Mouse (Mus musculus): Measurements from ENCODE around the gene Col19a1.

Col19a1 gene

DNA sequence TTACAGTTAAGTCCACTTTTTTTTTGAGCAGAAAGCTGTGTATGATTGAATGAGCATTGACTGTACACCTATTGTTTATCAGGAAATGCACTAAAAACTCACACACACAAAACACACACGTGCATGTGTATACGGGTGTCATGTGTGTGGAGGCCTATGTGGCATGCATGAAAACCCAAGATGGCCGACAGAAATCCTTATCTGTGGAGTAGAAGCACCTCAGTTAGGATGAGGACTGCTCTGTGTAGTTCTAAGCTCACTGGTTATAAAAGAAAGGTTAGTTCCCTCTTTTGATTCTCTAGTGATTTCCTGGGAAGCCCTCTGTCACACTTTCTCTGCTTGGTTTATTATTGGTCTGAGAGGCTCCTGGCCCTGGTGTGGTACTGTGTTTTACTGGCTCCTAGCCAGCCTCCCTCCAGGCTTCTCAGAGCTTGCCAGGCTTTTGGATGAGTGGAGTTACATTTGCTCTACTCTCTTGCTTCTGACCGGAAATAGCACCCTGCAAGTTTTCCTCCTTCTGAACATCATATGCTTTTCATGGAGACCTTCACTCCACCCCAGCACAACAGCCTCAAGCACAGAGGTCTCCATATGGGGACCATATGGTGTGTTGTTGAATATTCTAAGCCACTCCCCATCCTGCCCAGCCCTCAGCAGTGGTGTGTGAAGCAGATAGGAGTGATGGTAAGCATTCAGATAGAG, 361.3 kb downstream of the Col19a1 start:
- no peak for DNase-seq

DNA sequence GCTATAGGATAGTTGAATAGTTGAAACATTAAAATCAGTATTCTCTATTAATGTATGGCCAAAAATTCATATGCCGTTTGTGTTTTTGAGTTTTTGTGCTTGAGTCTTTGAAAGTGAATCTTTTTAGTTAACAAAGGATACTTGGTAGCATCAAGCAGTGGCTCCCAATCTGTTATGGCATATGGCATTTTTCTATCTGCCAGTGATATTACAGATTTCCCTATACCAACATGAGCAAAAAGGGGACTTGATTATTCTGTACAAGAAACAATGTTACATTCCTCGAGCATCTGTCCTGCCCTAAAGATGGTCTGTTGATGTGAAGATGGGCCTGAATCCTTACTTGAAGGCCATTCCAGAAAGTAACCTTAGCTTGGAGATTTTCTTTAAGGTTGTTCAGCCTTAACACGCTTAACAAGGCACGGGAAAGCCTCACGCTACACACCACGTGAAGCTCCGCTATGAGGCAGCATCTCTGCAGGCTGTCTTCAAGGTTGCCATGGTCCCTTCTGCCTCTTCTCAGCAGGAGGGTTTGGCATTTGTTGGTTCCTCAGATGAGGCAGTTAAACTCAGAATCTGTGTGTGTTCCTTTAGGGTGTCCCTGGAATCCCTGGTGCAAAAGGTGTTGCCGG, 364.2 kb downstream of the Col19a1 start:
- DNase-seq = no peak

GRCm38 (mm10) chr1:24222231-24222630, 365.0 kb downstream of the Col19a1 start:
- DNase-seq = no peak

DNA sequence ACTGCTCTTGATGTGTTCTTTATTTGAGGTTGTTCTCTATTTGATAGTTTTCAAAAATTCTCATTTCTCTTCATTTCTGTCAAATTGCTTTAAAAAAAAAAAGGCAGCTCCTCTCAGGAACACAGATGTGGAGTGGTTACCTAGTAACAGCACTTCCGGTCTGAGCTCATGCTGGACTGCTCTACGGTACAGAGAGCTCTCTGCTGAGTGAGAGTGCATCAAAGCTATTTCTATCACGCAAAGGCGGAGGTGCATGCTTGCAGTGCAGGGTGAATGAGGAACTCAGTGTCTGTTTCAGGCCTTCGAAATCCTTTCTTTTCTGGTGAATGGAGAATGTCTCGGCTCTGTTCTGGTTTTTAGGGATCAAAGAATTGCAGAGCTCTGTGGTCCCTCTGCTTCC, 368.2 kb downstream of the Col19a1 start:
- no peak for DNase-seq
